Mouse (Mus musculus) thymus, adult 2 months (tissue): Measurements from ENCODE around the gene Mt4.

Experiments used
- CTCF ChIP-seq: fragments of 200-500 bp; IDR thresholded peaks from 2 replicates; pipeline ENCODE4 v1.5.1; 2012; ENCODE audit warnings: mild to moderate bottlenecking, control low read depth, low read length, moderate library complexity, borderline replicate concordance; ENCODE audit not compliant: control insufficient read depth, poor library complexity, insufficient read depth; ENCODE audit errors: extremely low read depth
- POLR2A ChIP-seq: fragments of 200-500 bp; IDR thresholded peaks from 2 replicates; pipeline ENCODE4 v1.6.1; 2012; ENCODE audit warnings: mild to moderate bottlenecking, low read length, control low read depth, moderate library complexity; ENCODE audit not compliant: control insufficient read depth, poor library complexity, insufficient read depth; ENCODE audit errors: extremely low read depth

GRCm38 (mm10) chr8:94171321-94171755 lies 34.3 kb downstream of the Mt4 start:
- TF ChIP-seq POLR2A, result no peak
- no peak for TF ChIP-seq CTCF
